Comparison of ENCODE assay signal across 18 mouse cellular contexts in genomic region chr12:84541391-84541958, GRCm38 (mm10). TPM values are rescaled to one million over a fixed set of nuclear protein-coding genes. Genes with fewer than 3 reads are reported as not detected.
"Had no signal": no experiment of that assay in that cellular context is flagged by ENCODE, and none has a peak within 500 bp of the region (broad histone marks: within the 10 kb centered on the region; RNA-seq: fewer than 3 reads in every experiment).

No protein-coding gene starts in this region.

- H3K4me1 ChIP-seq: limb, embryonic 13.5 days; neural tube, embryonic 15.5 days had no signal

- H3K36me3 ChIP-seq: limb, embryonic 13.5 days; midbrain, embryonic 12.5 days; neural tube, embryonic 15.5 days had no signal

- DNase-seq: kidney, adult 9 months; kidney, postnatal 36 days; layer of hippocampus, adult 9-11 months; layer of hippocampus, postnatal 36 days; lung, adult 18-20 months; right cerebral cortex, postnatal 25 days; thymus, postnatal 4 days had no signal

- H3K4me3 ChIP-seq: limb, embryonic 13.5 days; midbrain, embryonic 12.5 days; neural tube, embryonic 15.5 days had no signal

- H3K4me2 ChIP-seq: limb, embryonic 13.5 days; midbrain, embryonic 12.5 days; neural tube, embryonic 15.5 days had no signal

- H3K27me3 ChIP-seq: limb, embryonic 13.5 days had no signal

- H3K9me3 ChIP-seq: limb, embryonic 13.5 days; midbrain, embryonic 12.5 days; neural tube, embryonic 15.5 days had no signal

- H3K27ac ChIP-seq: kidney, postnatal 0 days; limb, embryonic 13.5 days; liver, embryonic 14.5 days; midbrain, embryonic 12.5 days; neural tube, embryonic 15.5 days; stomach, postnatal 0 days had no signal

- ATAC-seq: midbrain, embryonic 16.5 days had no signal

- H3K9ac ChIP-seq: limb, embryonic 13.5 days; liver, embryonic 14.5 days; midbrain, embryonic 12.5 days; neural tube, embryonic 15.5 days had no signal

RNA-seq across cellular contexts. Expression of gene Vsx2, which starts 28.1 kb away (rescaled TPM):
- total RNA-seq: liver, adult 2 months; megakaryocyte-erythroid progenitor cell, adult 5-6 weeks had no signal
- polyA plus RNA-seq: kidney, postnatal 0 days; liver, adult 2 months; liver, embryonic 14.5 days; lung, embryonic 16.5 days; small intestine, adult 2 months; stomach, postnatal 0 days had no signal
